Mouse (Mus musculus): ENCODE measurements at regions not wholly inside any gene's neighbourhood (a gene's known extent, or its start where the extent isn't known, plus 50 kb on each side); places are given as distances from the start of the nearest gene placed in this dataset.

DNA sequence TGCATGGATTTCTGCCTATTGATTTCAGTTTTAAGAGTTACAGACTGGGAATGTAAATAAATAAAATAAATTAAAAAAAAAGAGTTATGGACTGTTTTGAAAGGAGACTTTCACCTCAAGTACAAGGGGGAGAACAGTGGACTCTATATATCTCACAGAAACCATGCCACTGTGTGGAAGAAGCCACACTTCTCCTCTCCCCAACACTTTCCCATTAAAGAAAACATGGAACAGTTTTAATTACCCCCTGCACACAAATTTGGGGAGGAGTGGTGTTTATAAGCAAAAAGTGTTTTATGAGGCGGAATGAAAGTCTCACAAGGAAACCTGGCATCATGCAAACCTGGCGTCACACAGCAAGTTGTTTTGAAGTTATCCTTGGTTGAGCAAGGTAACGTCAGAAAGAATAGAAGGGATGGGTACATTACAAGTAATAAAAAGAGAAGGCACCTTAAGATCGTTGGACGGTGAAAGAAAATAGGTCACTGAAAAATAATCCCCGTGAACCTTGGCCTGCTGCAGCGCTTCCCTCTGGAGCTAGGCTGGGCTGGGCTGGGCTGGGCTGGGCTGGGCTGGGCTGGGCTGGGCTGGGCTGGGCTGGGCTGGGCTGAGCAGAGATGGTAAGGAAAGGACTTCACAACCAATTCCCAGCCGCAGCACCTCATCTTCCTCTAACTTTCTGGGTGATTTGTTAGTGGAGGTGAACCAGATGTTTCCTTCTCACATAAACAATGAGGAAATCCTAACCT is 232.2 kb upstream of the Tank start:
- ATAC-seq: no peak
- WGBS (ENCODE audit: insufficient replicate concordance): 56% methylated on average over 8 of the region's 8 CpGs
- H3K9ac ChIP-seq (replicated peaks): no peak overlapping the region

DNA sequence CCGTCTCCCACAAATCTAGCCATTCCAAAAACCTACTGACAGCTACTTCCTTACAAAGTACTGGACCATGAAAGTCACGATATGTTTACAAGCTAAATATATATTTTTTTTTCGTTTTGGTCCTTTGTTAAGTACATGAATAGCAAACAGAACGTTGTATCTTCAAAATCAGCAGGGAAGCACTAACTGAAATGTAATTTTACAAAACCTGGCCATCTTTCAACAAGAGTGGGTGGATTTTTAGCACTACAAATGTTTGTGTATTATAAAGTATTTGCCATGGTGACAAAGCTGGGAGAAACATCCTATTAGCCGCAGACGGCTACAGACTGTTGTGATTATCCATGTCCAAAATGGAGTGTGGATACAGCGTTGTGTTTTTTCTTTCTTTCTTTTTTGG is 233.1 kb upstream of the Tank start:
- WGBS (ENCODE audit: insufficient replicate concordance): 80% methylated on average over 7 of the region's 7 CpGs
- ATAC-seq: no peak
- Histone ChIP-seq H3K4me3 (ENCODE audit: low read depth, low read length) (no peak overlapping the region), H3K36me3 (replicated peaks; ENCODE audit: insufficient read depth, low read length) (no peaks in the 10 kb centered on the region), H3K9me3 (ENCODE audit: low read length) (no peaks in the 10 kb centered on the region), H3K4me2 (ENCODE audit: low read depth, low read length) (no peak overlapping the region), H3K9ac (replicated peaks) (no peak overlapping the region), H3K4me1 (ENCODE audit: insufficient read depth) (no peaks in the 10 kb centered on the region), H3K27me3 (ENCODE audit: insufficient read depth, low read length) (no peaks in the 10 kb centered on the region), H3K27ac (ENCODE audit: low read depth) (no peak overlapping the region)
- no peak for DNase-seq
- TF ChIP-seq CTCF (IDR thresholded peaks at IDR 0.05; ENCODE audit: low read depth) (no peak), EP300 (IDR thresholded peaks at IDR 0.05; ENCODE audit: low read depth) (no peak)

More for the DNA sequence above, 232.2 kb upstream of the Tank start:
- Histone ChIP-seq H3K36me3 (replicated peaks; ENCODE audit: insufficient read depth, low read length) (no peaks in the 10 kb centered on the region), H3K4me1 (ENCODE audit: insufficient read depth) (no peaks in the 10 kb centered on the region), H3K27me3 (ENCODE audit: insufficient read depth, low read length) (no peaks in the 10 kb centered on the region), H3K4me3 (ENCODE audit: low read depth, low read length) (no peak overlapping the region), H3K4me2 (ENCODE audit: low read depth, low read length) (no peak overlapping the region), H3K27ac (ENCODE audit: low read depth) (no peak overlapping the region), H3K9me3 (ENCODE audit: low read length) (no peaks in the 10 kb centered on the region)
- TF ChIP-seq EP300 (IDR thresholded peaks at IDR 0.05; ENCODE audit: low read depth) (no peak), CTCF (IDR thresholded peaks at IDR 0.05; ENCODE audit: low read depth) (no peak)
- DNase-seq: no peak

GRCm38 (mm10) chr2:61344556-61345131 is 233.7 kb upstream of the Tank start:
- no peak for ATAC-seq
- no peak overlapping the region for H3K9ac ChIP-seq (replicated peaks)
- no peak for DNase-seq
- no peaks in the 10 kb centered on the region for H3K9me3 ChIP-seq (ENCODE audit: low read length)
- no peaks in the 10 kb centered on the region for H3K36me3 ChIP-seq (replicated peaks; ENCODE audit: insufficient read depth, low read length)
- no peaks in the 10 kb centered on the region for H3K4me1 ChIP-seq (ENCODE audit: insufficient read depth)
- no peak overlapping the region for H3K4me3 ChIP-seq (ENCODE audit: low read depth, low read length)
- no peak overlapping the region for H3K27ac ChIP-seq (ENCODE audit: low read depth)
- TF ChIP-seq CTCF (IDR thresholded peaks at IDR 0.05; ENCODE audit: low read depth) (no peak), EP300 (IDR thresholded peaks at IDR 0.05; ENCODE audit: low read depth) (no peak)
- H3K4me2 ChIP-seq (ENCODE audit: low read depth, low read length): no peak overlapping the region
- H3K27me3 ChIP-seq (ENCODE audit: insufficient read depth, low read length): no peaks in the 10 kb centered on the region
- 69% methylated on average over 16 of the region's 16 CpGs for WGBS (ENCODE audit: insufficient replicate concordance)

DNA sequence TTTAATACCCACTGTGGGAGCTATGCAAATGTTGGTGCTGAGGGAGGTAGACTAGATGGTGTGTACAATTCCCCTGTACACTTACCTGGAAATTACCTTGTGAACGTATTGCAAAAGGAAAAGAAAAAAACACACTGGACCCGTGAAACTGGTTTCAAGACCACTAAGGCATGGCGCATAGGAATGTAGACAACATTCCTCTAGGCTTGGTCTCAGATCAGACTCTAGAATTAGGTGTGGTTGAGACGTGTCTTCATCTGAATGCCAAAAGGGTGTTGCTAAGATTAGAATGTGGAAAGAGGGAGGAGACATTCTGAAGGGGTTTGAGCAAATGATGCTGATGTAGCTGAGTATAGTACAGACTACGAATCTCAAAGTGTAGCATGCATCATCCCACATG is 237.1 kb upstream of the Tank start:
- Histone ChIP-seq H3K36me3 (replicated peaks; ENCODE audit: insufficient read depth, low read length) (no peaks in the 10 kb centered on the region), H3K9ac (replicated peaks) (no peak overlapping the region), H3K9me3 (ENCODE audit: low read length) (no peaks in the 10 kb centered on the region), H3K4me3 (ENCODE audit: low read depth, low read length) (no peak overlapping the region), H3K27ac (ENCODE audit: low read depth) (no peak overlapping the region), H3K27me3 (ENCODE audit: insufficient read depth, low read length) (no peaks in the 10 kb centered on the region), H3K4me1 (ENCODE audit: insufficient read depth) (no peaks in the 10 kb centered on the region), H3K4me2 (ENCODE audit: low read depth, low read length) (no peak overlapping the region)
- ATAC-seq: no peak
- no peak for DNase-seq
- TF ChIP-seq EP300 (IDR thresholded peaks at IDR 0.05; ENCODE audit: low read depth): no peak
- no peak for TF ChIP-seq CTCF (IDR thresholded peaks at IDR 0.05; ENCODE audit: low read depth)
- WGBS (ENCODE audit: insufficient replicate concordance): 70% methylated on average over 5 of the region's 5 CpGs

- Histone ChIP-seq H3K27ac (ENCODE audit: low read depth) (no peak overlapping the region), H3K27me3 (ENCODE audit: insufficient read depth, low read length) (no peaks in the 10 kb centered on the region), H3K4me1 (ENCODE audit: insufficient read depth) (no peaks in the 10 kb centered on the region), H3K9ac (replicated peaks) (no peak overlapping the region), H3K9me3 (ENCODE audit: low read length) (no peaks in the 10 kb centered on the region), H3K4me2 (ENCODE audit: low read depth, low read length) (no peak overlapping the region), H3K36me3 (replicated peaks; ENCODE audit: insufficient read depth, low read length) (no peaks in the 10 kb centered on the region), H3K4me3 (ENCODE audit: low read depth, low read length) (no peak overlapping the region)
- 48% methylated on average over 4 of the region's 4 CpGs for WGBS (ENCODE audit: insufficient replicate concordance)
- TF ChIP-seq EP300 (IDR thresholded peaks at IDR 0.05; ENCODE audit: low read depth): no peak
- TF ChIP-seq CTCF (IDR thresholded peaks at IDR 0.05; ENCODE audit: low read depth): no peak
- ATAC-seq (peak; percentile 62; the same call in 1 of the 2 replicates), DNase-seq (peak; percentile 33)
These were observed 259.2 kb upstream of the Tank start for GRCm38 (mm10) chr2:61319226-61319625.

DNA sequence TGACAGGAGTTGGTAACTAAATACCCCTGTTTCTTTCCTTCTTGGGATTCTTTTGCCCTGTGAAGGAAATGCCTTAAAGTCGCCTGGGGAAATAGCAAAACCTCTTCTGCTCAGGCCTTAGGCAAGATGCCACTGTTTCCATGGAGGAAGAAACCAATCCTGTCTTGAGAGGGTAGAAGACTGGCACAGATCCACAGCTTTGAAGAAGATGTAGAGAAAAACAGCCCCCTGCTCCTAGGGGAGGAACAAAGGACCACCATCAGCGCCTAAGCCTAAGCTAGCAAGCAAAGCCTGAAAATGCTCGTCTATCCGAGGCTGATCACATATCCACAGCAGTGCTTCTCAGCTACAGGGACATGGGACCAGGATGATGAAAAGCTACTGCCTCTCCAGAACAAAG is 268.0 kb upstream of the Tank start:
- no peak overlapping the region for H3K9ac ChIP-seq (replicated peaks)
- H3K9me3 ChIP-seq (ENCODE audit: low read length): no peaks in the 10 kb centered on the region
- H3K36me3 ChIP-seq (replicated peaks; ENCODE audit: insufficient read depth, low read length): no peaks in the 10 kb centered on the region
- H3K4me2 ChIP-seq (ENCODE audit: low read depth, low read length): no peak overlapping the region
- H3K4me1 ChIP-seq (ENCODE audit: insufficient read depth): no peaks in the 10 kb centered on the region
- no peak overlapping the region for H3K4me3 ChIP-seq (ENCODE audit: low read depth, low read length)
- no peak overlapping the region for H3K27ac ChIP-seq (ENCODE audit: low read depth)
- TF ChIP-seq EP300 (IDR thresholded peaks at IDR 0.05; ENCODE audit: low read depth) (no peak), CTCF (IDR thresholded peaks at IDR 0.05; ENCODE audit: low read depth) (no peak)
- WGBS (ENCODE audit: insufficient replicate concordance): 67% methylated on average over 4 of the region's 4 CpGs
- ATAC-seq (no peak), DNase-seq (no peak)
- H3K27me3 ChIP-seq (ENCODE audit: insufficient read depth, low read length): no peaks in the 10 kb centered on the region
